Mouse (Mus musculus): ENCODE measurements around the gene Plac9a.

- no peak for TF ChIP-seq CTCF (IDR thresholded peaks at IDR 0.05; ENCODE audit: insufficient read depth, low read length)
- TF ChIP-seq POLR2A (IDR thresholded peaks at IDR 0.05; ENCODE audit: borderline replicate concordance, extremely low read depth, low read depth, low read length): no peak
Observed at GRCm38 (mm10) chr14:25872461-25873415, 30.2 kb downstream of the Plac9a start.
